Mouse (Mus musculus): Measurements from ENCODE around the gene Pax2.

GRCm38 (mm10) chr19:44858671-44859070 lies 102.8 kb downstream of the Pax2 start:
- TF ChIP-seq CTCF (IDR thresholded peaks at IDR 0.05): no peak
- no peak for TF ChIP-seq POLR2A (IDR thresholded peaks at IDR 0.05; ENCODE audit: insufficient read depth, low read depth, low read length)

Data from heart, adult 2 months (tissue).